Mouse (Mus musculus): Measurements from ENCODE around the gene Lancl1.

DNA sequence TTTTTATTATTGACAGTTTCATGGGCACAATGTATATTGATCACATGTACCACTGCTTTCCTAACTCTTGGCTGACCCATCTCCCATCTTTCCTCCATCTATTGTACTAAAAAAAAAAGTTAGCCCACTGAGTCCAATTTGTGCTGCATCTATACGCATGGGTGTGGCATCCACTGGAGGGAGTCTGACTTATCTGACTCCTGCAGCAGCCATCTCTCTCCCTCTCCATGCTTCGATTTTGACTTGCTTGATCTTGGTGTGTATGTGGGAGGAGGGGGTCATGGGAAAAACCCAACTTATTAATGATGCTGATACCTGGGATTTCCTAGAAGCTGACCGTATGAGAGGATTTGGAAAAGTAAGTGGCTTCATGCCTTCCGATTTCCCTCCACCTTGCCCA, 40.5 kb downstream of the Lancl1 start:
- TF ChIP-seq CTCF (IDR thresholded peaks at IDR 0.05; ENCODE audit: borderline replicate concordance, control insufficient read depth, extremely low read depth, insufficient read depth, low read length, poor library complexity) = no peak
- no peak for TF ChIP-seq POLR2A (IDR thresholded peaks at IDR 0.05; ENCODE audit: control insufficient read depth, extremely low read depth, insufficient read depth, low read length, poor library complexity)
